Mouse (Mus musculus) MEL (cell line): ENCODE results near the gene Cyp26c1. TPM values are rescaled to one million over a fixed set of nuclear protein-coding genes. Genes with fewer than 3 reads are reported as not detected.

Source experiments
- DNase-seq: peaks from one replicate; pipeline ENCODE4 v3.0.0; 2011; ENCODE audit warnings: low read depth, low spot score
- H3K27ac ChIP-seq: 2 replicates; pipeline ENCODE4 v1.5.1; 2012; ENCODE audit warnings: low read depth, mild to moderate bottlenecking, control low read depth, low read length, moderate library complexity; ENCODE audit not compliant: control insufficient read depth
- H3K27me3 ChIP-seq, 2 experiments: fragments of 150-350 bp in 1 of 2; sonication (generic) in 1 of 2; 2 replicates each; pipeline ENCODE4 v1.6.1; 2012; ENCODE audit warnings: low read length in 2 of 2, mild to moderate bottlenecking in 2 of 2, improper control_type of control experiment in 1 of 2, moderate library complexity in 1 of 2; ENCODE audit not compliant: insufficient read depth in 2 of 2, control insufficient read depth in 1 of 2
- H3K36me3 ChIP-seq, 2 experiments: 2 replicates each; pipeline ENCODE4 v1.6.1; 2012 to 2014; ENCODE audit warnings: low read length in 2 of 2, improper control_type of control experiment in 1 of 2, inconsistent platforms in 1 of 2, mild to moderate bottlenecking in 1 of 2; ENCODE audit not compliant: insufficient read depth in 2 of 2, control insufficient read depth in 1 of 2
- H3K4me1 ChIP-seq, 2 experiments: fragments of 150-350 bp in 1 of 2; sonication (generic) in 1 of 2; 2 replicates each; pipeline ENCODE4 v1.6.1; 2012; ENCODE audit warnings: low read length in 2 of 2, improper control_type of control experiment in 1 of 2, mild to moderate bottlenecking in 1 of 2; ENCODE audit not compliant: insufficient read depth in 2 of 2, control insufficient read depth in 1 of 2
- H3K4me3 ChIP-seq, 2 experiments: fragments of 150-350 bp in 1 of 2; sonication (generic) in 1 of 2; 2 replicates each; pipeline ENCODE4 v1.5.1; 2012; ENCODE audit warnings: low read depth in 2 of 2, low read length in 2 of 2, mild to moderate bottlenecking in 2 of 2, moderate library complexity in 2 of 2, control low read depth in 1 of 2, improper control_type of control experiment in 1 of 2; ENCODE audit not compliant: control insufficient read depth in 1 of 2, insufficient read depth in 1 of 2
- H3K79me2 ChIP-seq: 2 replicates; pipeline ENCODE4 v1.6.1; 2012; ENCODE audit warnings: mild to moderate bottlenecking, low read length, moderate library complexity; ENCODE audit not compliant: control insufficient read depth, poor library complexity, insufficient read depth
- H3K9ac ChIP-seq: 2 replicates; pipeline ENCODE4 v1.6.1; 2012; ENCODE audit warnings: low read depth, mild to moderate bottlenecking, control low read depth, low read length, moderate library complexity; ENCODE audit not compliant: control insufficient read depth, poor library complexity, severe bottlenecking
- H3K9me3 ChIP-seq: fragments of 150-350 bp; sonication (generic); replicated peaks from 2 replicates; pipeline ENCODE4 v1.6.1; 2012; ENCODE audit warnings: mild to moderate bottlenecking, low read length, improper control_type of control experiment, moderate library complexity; ENCODE audit not compliant: insufficient read depth
- BHLHE40 ChIP-seq: IDR thresholded peaks from 2 replicates; pipeline ENCODE4 v1.6.1; 2012; ENCODE audit warnings: low read depth, mild to moderate bottlenecking, inconsistent platforms, low read length, improper control_type of control experiment, borderline replicate concordance
- CHD1 ChIP-seq: IDR thresholded peaks from 2 replicates; pipeline ENCODE4 v1.6.1; 2012; ENCODE audit warnings: low read depth, mild to moderate bottlenecking, inconsistent platforms, low read length, improper control_type of control experiment
- CHD2 ChIP-seq: IDR thresholded peaks from 2 replicates; pipeline ENCODE4 v1.6.1; 2011; ENCODE audit warnings: low read length, improper control_type of control experiment
- E2F4 ChIP-seq: IDR thresholded peaks from 2 replicates; pipeline ENCODE4 v1.6.1; 2011; ENCODE audit warnings: low read depth, low read length, improper control_type of control experiment, borderline replicate concordance
- EP300 ChIP-seq, 2 experiments: IDR thresholded peaks; 2 replicates each; pipeline ENCODE4 v1.6.1; 2011; ENCODE audit warnings: improper control_type of control experiment in 2 of 2, low read length in 2 of 2, low read depth in 1 of 2, mild to moderate bottlenecking in 1 of 2
- ETS1 ChIP-seq: IDR thresholded peaks from 2 replicates; pipeline ENCODE4 v1.6.1; 2012; ENCODE audit warnings: low read depth, mild to moderate bottlenecking, inconsistent platforms, low read length, improper control_type of control experiment, moderate library complexity
- GABPA ChIP-seq: IDR thresholded peaks from 2 replicates; pipeline ENCODE4 v1.6.1; 2012; ENCODE audit warnings: low read depth, mild to moderate bottlenecking, inconsistent platforms, low read length, improper control_type of control experiment, moderate library complexity
- GATA1 ChIP-seq: IDR thresholded peaks from 2 replicates; pipeline ENCODE4 v1.6.1; 2011; ENCODE audit warnings: low read depth, low read length, improper control_type of control experiment
- JUND ChIP-seq: IDR thresholded peaks from 2 replicates; pipeline ENCODE4 v1.6.1; 2011; ENCODE audit warnings: low read depth, mild to moderate bottlenecking, improper control_type of control experiment, low read length
- KAT2A ChIP-seq: conservative IDR thresholded peaks from 2 replicates; pipeline ENCODE4 v1.6.1; 2012; ENCODE audit warnings: low read depth, low read length, improper control_type of control experiment, inconsistent platforms
- MAFK ChIP-seq: IDR thresholded peaks from 2 replicates; pipeline ENCODE4 v1.6.1; 2011; ENCODE audit warnings: low read depth, mild to moderate bottlenecking, low read length, improper control_type of control experiment, borderline replicate concordance
- MAX ChIP-seq: IDR thresholded peaks from 2 replicates; pipeline ENCODE4 v1.6.1; 2011; ENCODE audit warnings: low read length, improper control_type of control experiment
- MAZ ChIP-seq: IDR thresholded peaks from 2 replicates; pipeline ENCODE4 v1.6.1; 2012; ENCODE audit warnings: low read depth, mild to moderate bottlenecking, inconsistent platforms, low read length, improper control_type of control experiment
- MXI1 ChIP-seq: IDR thresholded peaks from 2 replicates; pipeline ENCODE4 v1.6.1; 2011; ENCODE audit warnings: mild to moderate bottlenecking, low read depth, low read length, improper control_type of control experiment
- MYB ChIP-seq: IDR thresholded peaks from 2 replicates; pipeline ENCODE4 v1.6.1; 2011; ENCODE audit warnings: mild to moderate bottlenecking, low read depth, low read length, improper control_type of control experiment
- MYC ChIP-seq: IDR thresholded peaks from 2 replicates; pipeline ENCODE4 v1.6.1; 2011; ENCODE audit warnings: low read depth, mild to moderate bottlenecking, low read length, improper control_type of control experiment, moderate library complexity
- POLR2AphosphoS2 ChIP-seq: IDR thresholded peaks from 2 replicates; pipeline ENCODE4 v1.6.1; 2011; ENCODE audit warnings: low read length, improper control_type of control experiment
- POLR2AphosphoS5 ChIP-seq: IDR thresholded peaks from 2 replicates; pipeline ENCODE4 v1.6.1; 2012; ENCODE audit warnings: low read depth, borderline replicate concordance, mild to moderate bottlenecking, inconsistent platforms, low read length, moderate library complexity, mixed read lengths
- RCOR1 ChIP-seq: IDR thresholded peaks from 2 replicates; pipeline ENCODE4 v1.6.1; 2012; ENCODE audit warnings: low read depth, mild to moderate bottlenecking, inconsistent platforms, low read length, improper control_type of control experiment
- TAL1 ChIP-seq: IDR thresholded peaks from 2 replicates; pipeline ENCODE4 v1.6.1; 2012; ENCODE audit warnings: mild to moderate bottlenecking, inconsistent platforms, low read length, moderate library complexity, mixed read lengths
- TBP ChIP-seq: IDR thresholded peaks from 2 replicates; pipeline ENCODE4 v1.8.0; 2011; ENCODE audit warnings: low read depth, low read length, improper control_type of control experiment
- TCF12 ChIP-seq: IDR thresholded peaks from 2 replicates; pipeline ENCODE4 v1.6.1; 2014; ENCODE audit warnings: low read depth, mild to moderate bottlenecking, inconsistent platforms, low read length, improper control_type of control experiment, moderate library complexity
- UBTF ChIP-seq: IDR thresholded peaks from 2 replicates; pipeline ENCODE4 v1.6.1; 2012; ENCODE audit warnings: low read depth, mild to moderate bottlenecking, inconsistent platforms, low read length, improper control_type of control experiment, moderate library complexity, borderline replicate concordance; ENCODE audit not compliant: insufficient read depth
- ZKSCAN1 ChIP-seq: IDR thresholded peaks from 2 replicates; pipeline ENCODE4 v1.6.1; 2012; ENCODE audit warnings: low read depth, mild to moderate bottlenecking, inconsistent platforms, low read length, improper control_type of control experiment, moderate library complexity
- ZNF384 ChIP-seq: IDR thresholded peaks from 2 replicates; pipeline ENCODE4 v1.6.1; 2012; ENCODE audit warnings: low read depth, mild to moderate bottlenecking, inconsistent platforms, low read length, improper control_type of control experiment
- polyA plus RNA-seq, 2 experiments: library from polyadenylated mRNA; stranded (reverse) in 1 of 2; unstranded in 1 of 2; fragments of >175 nt in 1 of 2; fragments of >200 nt in 1 of 2; gene quantifications; 2 replicates each; pipeline versions ENCODE4 v1.2.1 to v1.2.4; 2012; ENCODE audit warnings: low replicate concordance in 2 of 2, low read depth in 1 of 2; ENCODE audit not compliant: insufficient read length in 2 of 2, insufficient read depth in 1 of 2, missing spikeins in 1 of 2
- total RNA-seq: library from RNA; depleted of rRNA; stranded (reverse); fragments of 300-350 nt; gene quantifications from 2 replicates; pipeline ENCODE4 v1.2.3, GENCODE M21; 2012

Cyp26c1 gene
- total and polyA plus RNA-seq, 3 experiments = 0.08 TPM; not detected in 2

- peaks cover 0 to 16% of the 10 kb centered on the region in 2 experiments; a peak in 3 of 4 replicates for H3K36me3 ChIP-seq
- TF ChIP-seq TCF12 (no peak), GATA1 (0 out of 2 replicates have a peak, but pooled peaks have one; percentile 19), MAX (peak; percentile 29; the same call in 1 of the 2 replicates), MAFK (no peak), CHD1 (no peak), POLR2AphosphoS5 (no peak), TAL1 (no peak), CHD2 (no peak), POLR2AphosphoS2 (no peak), JUND (no peak), GABPA (no peak; the same call in 1 of the 2 replicates), UBTF (no peak), RCOR1 (no peak), ZNF384 (no peak), EP300 (IDR thresholded peaks at IDR 0.05; ENCODE audit: low read depth in 1 of 2, low read length in 2 of 2) (no peak; a peak in 1 of 4 replicates), ZKSCAN1 (peak; percentile 71; the same call in 1 of the 2 replicates), MXI1 (no peak), TBP (no peak), MYB (no peak), KAT2A (no peak), E2F4 (no peak), MAZ (no peak), BHLHE40 (0 out of 2 replicates have a peak, but pooled peaks have one; percentile 32), MYC (0 out of 2 replicates have a peak, but pooled peaks have one; percentile 50), ETS1 (peak; percentile 50; the same call in 1 of the 2 replicates)
- TF ChIP-seq, all 39 proteins: peak for 6
These were observed 12.0 kb upstream of the Cyp26c1 start for GRCm38 (mm10) chr19:37673393-37673792.

More at GRCm38 (mm10) chr19:37673393-37673792, 12.0 kb upstream of the Cyp26c1 start:
- no peaks in the 10 kb centered on the region for H3K27me3 ChIP-seq
- peaks cover 8% of the 10 kb centered on the region in 2 experiments for H3K4me1 ChIP-seq
- no peak overlapping the region for H3K9ac ChIP-seq
- no peaks in the 10 kb centered on the region for H3K9me3 ChIP-seq
- no peaks in the 10 kb centered on the region for H3K79me2 ChIP-seq
- peak overlapping the region; percentile 10; the same call in 1 of the 2 replicates for H3K27ac ChIP-seq
- DNase-seq = peak; percentile 72
- no peak overlapping the region for H3K4me3 ChIP-seq
